Mouse (Mus musculus): ENCODE results near the gene Hyls1.

DNA sequence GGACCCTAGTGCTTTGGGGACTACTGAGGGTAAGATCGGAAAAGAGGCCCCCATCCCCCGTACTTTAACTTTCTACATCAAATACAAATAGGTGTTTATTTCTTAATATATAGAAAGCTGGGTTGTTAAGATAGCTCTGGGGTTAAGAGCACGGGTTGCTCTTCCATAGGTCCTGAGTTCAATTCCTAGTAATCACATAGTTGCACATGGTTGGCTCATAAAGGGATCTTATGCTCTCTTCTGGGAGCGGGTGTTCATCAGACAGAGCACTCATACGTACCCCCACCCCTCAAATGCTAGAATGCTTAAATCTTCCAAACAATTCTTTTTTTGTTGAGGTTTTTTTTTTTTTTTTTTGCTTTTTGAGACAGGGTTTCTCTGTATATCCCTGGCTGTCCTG is 465 bp upstream of the Hyls1 start:
- no peak for TF ChIP-seq POLR2A (IDR thresholded peaks at IDR 0.05; ENCODE audit: insufficient read depth, low read length)
- no peak for TF ChIP-seq CTCF (IDR thresholded peaks at IDR 0.05; ENCODE audit: low read depth, low read length)
- TF ChIP-seq EP300 (IDR thresholded peaks at IDR 0.05; ENCODE audit: insufficient read depth, low read depth, low read length) = no peak

All from ES-Bruce4 (cell line).